Mouse (Mus musculus) B cell, adult 2 months (primary cell): ENCODE results near the gene Slco2b1.
A peak's percentile ranks its signal among the peaks of the same experiment; 100 is the strongest.

ENCODE experiments used
- DNase-seq, 2 experiments: peaks; one replicate each; pipeline ENCODE4 v3.0.0; 2022

The Slco2b1 gene

DNA sequence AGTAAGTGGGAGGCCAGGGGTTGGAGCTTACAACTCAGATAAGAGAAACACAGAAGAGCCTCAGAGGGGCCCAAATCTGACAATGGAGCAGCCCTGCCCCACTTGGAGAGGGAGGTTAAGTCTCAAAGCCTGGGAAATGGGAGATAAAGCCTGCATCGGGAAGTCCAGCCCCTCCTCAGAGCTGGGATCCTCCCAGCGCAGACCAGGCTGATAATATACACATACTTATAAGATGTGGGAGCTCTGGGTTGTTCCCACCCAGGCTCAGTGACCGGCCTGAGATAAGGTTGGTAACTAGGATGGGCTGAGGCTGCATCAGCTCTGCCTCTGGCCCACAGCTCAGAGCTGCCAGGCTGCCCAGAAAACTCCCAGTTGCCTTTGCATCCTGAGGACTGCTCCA is 69.1 kb downstream of the Slco2b1 start:
- DNase-seq: no peak

- no peak for DNase-seq
Observed at GRCm38 (mm10) chr7:99641245-99641644, 69.9 kb downstream of the Slco2b1 start.

DNA sequence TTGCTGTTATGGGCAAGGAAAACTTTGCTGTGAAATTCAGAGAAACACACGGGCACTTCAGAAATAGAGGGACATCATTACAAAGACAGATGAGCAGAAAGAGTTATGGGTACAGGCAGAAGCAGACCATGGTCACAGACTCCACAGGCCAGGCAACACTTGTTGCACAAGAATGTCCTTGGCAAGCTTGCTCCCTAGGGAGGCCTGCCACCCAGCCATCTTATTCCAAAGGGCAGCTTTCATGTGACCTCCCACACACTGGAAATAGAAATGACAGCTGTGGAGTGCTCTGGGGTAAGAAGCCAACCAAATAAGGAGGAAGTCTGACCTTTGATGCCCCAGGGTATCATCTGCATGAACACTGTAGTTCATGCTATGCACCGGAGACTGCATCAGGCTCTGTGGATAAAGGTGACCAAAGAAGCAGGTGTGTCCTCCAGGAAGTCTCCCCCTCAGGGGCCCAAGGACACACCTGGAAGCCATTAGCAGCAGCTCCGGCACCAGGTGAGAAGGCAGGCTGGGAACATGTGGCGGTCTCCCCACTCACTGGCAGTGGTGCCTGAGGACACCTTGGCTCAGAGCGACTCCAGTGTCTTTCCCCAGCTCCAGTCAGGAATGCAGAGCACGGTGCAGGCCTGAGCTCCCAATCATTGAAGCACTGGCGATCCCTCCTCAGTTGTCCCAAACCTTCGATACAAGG is 77.0 kb downstream of the Slco2b1 start:
- DNase-seq: no peak

- DNase-seq: no peak
Observed at GRCm38 (mm10) chr7:99632286-99632685, 78.9 kb downstream of the Slco2b1 start.

- DNase-seq: no peak
Observed at GRCm38 (mm10) chr7:99627366-99627765, 83.8 kb downstream of the Slco2b1 start.

DNA sequence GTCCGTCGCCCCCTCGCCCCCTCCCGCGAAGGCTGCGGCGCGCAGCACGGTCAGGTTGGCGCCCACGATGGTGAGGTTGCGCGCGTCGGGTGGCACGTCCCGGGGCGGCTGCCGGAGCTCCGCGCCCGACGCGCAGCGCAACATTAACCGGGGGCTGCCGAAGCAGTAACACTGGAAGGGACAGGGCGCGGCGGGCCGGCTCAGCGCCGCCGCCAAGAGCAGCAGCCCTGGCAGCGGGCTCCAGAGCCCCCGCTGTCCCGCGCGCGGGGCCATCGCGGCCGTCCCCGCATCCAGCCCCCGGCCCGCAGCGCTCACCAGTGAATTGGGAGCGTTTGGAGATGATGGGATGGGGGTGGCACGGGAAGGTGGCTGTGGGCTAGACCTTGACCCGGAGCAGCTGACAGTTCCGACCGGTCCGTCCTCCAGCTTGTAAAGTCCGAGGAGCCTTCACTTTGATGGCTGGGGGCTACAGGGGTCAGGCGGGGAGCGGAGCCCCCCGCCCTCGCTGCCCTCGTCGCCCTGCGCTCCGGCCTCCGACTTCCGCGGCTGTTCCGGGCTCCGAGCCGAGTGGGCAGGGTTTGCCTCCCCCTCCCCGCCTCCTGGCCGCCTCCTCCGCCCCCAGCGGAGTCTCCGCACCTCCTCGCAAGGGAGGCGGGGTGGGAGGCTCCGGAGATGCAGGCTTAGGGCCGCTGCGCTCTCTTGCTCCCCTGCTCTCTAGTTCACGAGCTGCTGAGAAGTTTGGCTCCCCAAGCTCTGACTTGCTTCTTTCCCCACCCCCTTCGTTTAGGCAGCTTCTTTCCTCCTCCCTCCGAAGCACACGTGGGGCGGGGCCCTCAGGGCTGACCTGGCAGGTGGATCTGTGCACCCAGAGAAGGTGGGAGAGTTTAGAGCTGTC is 84.5 kb downstream of the Slco2b1 start, which contains the start of gene Tpbgl:
Gene Tpbgl (minus strand): TSS at position 728 of the 895 bp plus-strand sequence.
- DNase-seq: peak in 1 of 2 experiments; percentile 12

DNA sequence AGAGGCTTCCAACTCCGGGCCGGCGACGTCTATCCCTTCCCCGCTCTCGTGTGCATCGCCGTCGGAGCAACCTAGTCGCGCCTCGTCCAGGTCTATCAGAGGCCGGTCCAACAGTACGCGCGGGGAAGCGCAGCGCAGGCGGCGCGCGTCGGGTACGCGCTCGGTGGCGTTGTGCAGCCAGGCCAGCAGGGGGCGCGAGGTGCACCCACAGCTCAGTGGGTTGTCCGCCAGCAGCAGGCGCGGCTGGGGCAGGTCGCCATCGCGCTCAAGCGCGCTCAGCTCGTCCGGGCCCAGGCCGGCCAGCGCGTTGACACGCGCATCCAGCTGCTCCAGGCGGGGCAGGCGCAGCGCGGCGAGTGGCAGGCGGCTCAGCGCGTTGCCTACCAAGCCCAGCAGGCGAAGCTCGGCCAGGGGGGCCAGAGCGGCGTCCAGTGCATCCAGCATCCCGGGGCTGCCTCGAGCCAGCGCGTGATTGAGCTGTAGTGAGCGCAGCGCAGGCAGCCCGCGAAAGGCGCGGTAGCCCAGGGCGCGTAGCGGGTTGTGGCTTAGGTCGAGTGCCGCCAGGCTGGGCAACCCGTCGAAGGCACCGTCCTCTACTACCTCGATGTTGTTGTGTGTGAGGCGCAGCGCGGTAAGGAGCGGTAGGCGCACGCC is 85.3 kb downstream of the Slco2b1 start:
- peak; percentile 79 to 84 for DNase-seq

- DNase-seq: peak; percentile 53 to 55
Observed at GRCm38 (mm10) chr7:99618860-99619259, 92.3 kb downstream of the Slco2b1 start.

- DNase-seq: no peak
Observed at GRCm38 (mm10) chr7:99618264-99618663, 92.9 kb downstream of the Slco2b1 start.
